Mouse (Mus musculus) liver, postnatal 0 days (tissue): Measurements from ENCODE around the gene Uhrf1bp1. TPM values are rescaled to one million over a fixed set of nuclear protein-coding genes. Genes with fewer than 3 reads are reported as not detected.
A peak's percentile ranks its signal among the peaks of the same experiment; 100 is the strongest.

Experiments
- ATAC-seq: fragments of 200-750 bp; cut with Nextera tagmentation; 2 replicates; pipeline ENCODE4 v1.8.0; 2017; ENCODE audit warnings: mild to moderate bottlenecking, moderate library complexity
- DNase-seq: peaks from one replicate; pipeline ENCODE4 v3.0.0-alpha.2; 2016
- H3K27ac ChIP-seq: fragments of 300-500 bp; sonication (generic); 2 replicates; pipeline ENCODE4 v1.5.1; 2014; ENCODE audit warnings: antibody characterized with exemption, moderate library complexity, mild to moderate bottlenecking, low read depth
- H3K27me3 ChIP-seq: fragments of 300-500 bp; sonication (generic); 2 replicates; pipeline ENCODE4 v1.6.1; 2014; ENCODE audit warnings: low read length, control low read depth, mixed read lengths; ENCODE audit not compliant: insufficient read depth
- H3K36me3 ChIP-seq: fragments of 300-500 bp; sonication (generic); replicated peaks from 2 replicates; pipeline ENCODE4 v1.6.1; 2014; ENCODE audit warnings: mild to moderate bottlenecking, control low read depth, low read length, moderate library complexity, mixed read lengths; ENCODE audit not compliant: insufficient read depth
- H3K4me1 ChIP-seq: fragments of 300-500 bp; sonication (generic); 2 replicates; pipeline ENCODE4 v1.6.1; 2014; ENCODE audit warnings: antibody characterized with exemption, mild to moderate bottlenecking, control low read depth; ENCODE audit not compliant: insufficient read depth
- H3K4me2 ChIP-seq: fragments of 300-500 bp; sonication (generic); 2 replicates; pipeline ENCODE4 v1.6.1; 2014; ENCODE audit warnings: low read depth, mild to moderate bottlenecking, low read length, moderate library complexity, mixed read lengths
- H3K4me3 ChIP-seq: fragments of 300-500 bp; sonication (generic); 2 replicates; pipeline ENCODE4 v1.5.1; 2014; ENCODE audit warnings: low read depth, low read length
- H3K9ac ChIP-seq: fragments of 300-500 bp; sonication (generic); replicated peaks from 2 replicates; pipeline ENCODE4 v1.6.1; 2014; ENCODE audit warnings: mild to moderate bottlenecking, moderate library complexity
- H3K9me3 ChIP-seq: fragments of 300-500 bp; sonication (generic); 2 replicates; pipeline ENCODE4 v1.6.1; 2016; ENCODE audit warnings: mild to moderate bottlenecking, control low read depth, low read length, mixed read lengths
- CTCF ChIP-seq: sonication (generic); IDR thresholded peaks from 2 replicates; pipeline ENCODE4 v1.5.1; 2016; ENCODE audit warnings: antibody characterized with exemption, low read depth
- EP300 ChIP-seq: IDR thresholded peaks from 2 replicates; pipeline ENCODE4 v1.6.1; 2016; ENCODE audit warnings: antibody characterized with exemption, low read depth, mild to moderate bottlenecking
- WGBS: fragments of 180-500 bp; shearing (Covaris S2); extraction: QIAGEN DNeasy Blood & Tissue Kit; methylation state at CpG from one replicate; pipeline ENCODE4 v1.1.7; 2014; ENCODE audit not compliant: insufficient replicate concordance; 5-methylcytosine and 5-hydroxymethylcytosine counted together
- polyA plus RNA-seq: library from polyadenylated mRNA; unstranded; fragments of >200 nt; fragmentation: Nextera tagmentation; extraction: Ambion mirVana; gene quantifications from 2 replicates; pipeline ENCODE4 v1.2.1, GENCODE M21; 2015

Gene Uhrf1bp1
- polyA plus RNA-seq, 1 experiment from 2014 or later: 2.2 TPM

GRCm38 (mm10) chr17:27859131-27859530 is 2.9 kb downstream of the Uhrf1bp1 start:
- WGBS: 44% methylated on average over 2 of the region's 2 CpGs
- Histone ChIP-seq H3K27me3 (no peaks in the 10 kb centered on the region), H3K4me2 (peak overlapping the region; percentile 97), H3K9me3 (no peaks in the 10 kb centered on the region), H3K4me1 (peaks cover 24% of the 10 kb centered on the region), H3K9ac (peak overlapping the region; percentile 41; the same call in 1 of the 2 replicates), H3K27ac (peak overlapping the region; percentile 90; the same call in 1 of the 2 replicates), H3K4me3 (no peak overlapping the region), H3K36me3 (no peaks in the 10 kb centered on the region; the same call in 1 of the 2 replicates)
- TF ChIP-seq EP300 (peak; percentile 79), CTCF (no peak)
- DNase-seq (no peak), ATAC-seq (no peak)

- Histone ChIP-seq H3K4me2 (no peak overlapping the region), H3K4me1 (peaks cover 7% of the 10 kb centered on the region; the same call in 1 of the 2 replicates), H3K9me3 (no peaks in the 10 kb centered on the region), H3K27ac (no peak overlapping the region), H3K36me3 (peaks cover 2% of the 10 kb centered on the region; the same call in 1 of the 2 replicates), H3K27me3 (no peaks in the 10 kb centered on the region), H3K9ac (no peak overlapping the region), H3K4me3 (no peak overlapping the region)
- ATAC-seq (peak; percentile 81), DNase-seq (no peak)
- TF ChIP-seq CTCF (peak; percentile 40), EP300 (no peak)
- WGBS: 68% methylated on average over 2 of the region's 2 CpGs
Measured at GRCm38 (mm10) chr17:27865461-27865860, 9.2 kb downstream of the Uhrf1bp1 start.

- Histone ChIP-seq H3K4me1 (peaks cover 7% of the 10 kb centered on the region; the same call in 1 of the 2 replicates), H3K4me3 (no peak overlapping the region), H3K27ac (no peak overlapping the region), H3K9ac (no peak overlapping the region), H3K9me3 (no peaks in the 10 kb centered on the region), H3K27me3 (no peaks in the 10 kb centered on the region), H3K4me2 (no peak overlapping the region), H3K36me3 (peaks cover 2% of the 10 kb centered on the region; the same call in 1 of the 2 replicates)
- DNase-seq: no peak
- 62% methylated on average over 4 of the region's 4 CpGs for WGBS
- TF ChIP-seq CTCF (no peak), EP300 (no peak)
- ATAC-seq: peak; percentile 38; the same call in 1 of the 2 replicates
Measured at GRCm38 (mm10) chr17:27866737-27867136, 10.5 kb downstream of the Uhrf1bp1 start.

- Histone ChIP-seq H3K4me3 (no peak overlapping the region), H3K9ac (no peak overlapping the region), H3K4me2 (no peak overlapping the region), H3K4me1 (peaks cover 9% of the 10 kb centered on the region), H3K27ac (no peak overlapping the region), H3K27me3 (no peaks in the 10 kb centered on the region), H3K9me3 (no peaks in the 10 kb centered on the region), H3K36me3 (peaks cover 2% of the 10 kb centered on the region; the same call in 1 of the 2 replicates)
- 88% methylated on average over 3 of the region's 3 CpGs for WGBS
- no peak for TF ChIP-seq EP300
- no peak for TF ChIP-seq CTCF
- ATAC-seq: no peak
- DNase-seq: no peak
Measured at GRCm38 (mm10) chr17:27871851-27872250, 15.6 kb downstream of the Uhrf1bp1 start.

GRCm38 (mm10) chr17:27873583-27873982 is 17.3 kb downstream of the Uhrf1bp1 start:
- Histone ChIP-seq H3K9me3 (no peaks in the 10 kb centered on the region), H3K36me3 (peaks cover 2% of the 10 kb centered on the region; the same call in 1 of the 2 replicates), H3K4me3 (no peak overlapping the region), H3K4me1 (peaks cover 9% of the 10 kb centered on the region), H3K9ac (no peak overlapping the region), H3K27me3 (no peaks in the 10 kb centered on the region), H3K27ac (no peak overlapping the region), H3K4me2 (no peak overlapping the region)
- TF ChIP-seq EP300 (no peak), CTCF (no peak)
- ATAC-seq (no peak), DNase-seq (no peak)
- WGBS: 64% methylated on average over 3 of the region's 3 CpGs

GRCm38 (mm10) chr17:27874510-27874909 is 18.3 kb downstream of the Uhrf1bp1 start:
- Histone ChIP-seq H3K36me3 (peaks cover 2% of the 10 kb centered on the region; the same call in 1 of the 2 replicates), H3K4me2 (no peak overlapping the region; the same call in 1 of the 2 replicates), H3K27ac (no peak overlapping the region), H3K4me3 (no peak overlapping the region), H3K27me3 (no peaks in the 10 kb centered on the region), H3K4me1 (peaks cover 9% of the 10 kb centered on the region), H3K9ac (no peak overlapping the region), H3K9me3 (no peaks in the 10 kb centered on the region)
- WGBS: 38% methylated on average over 5 of the region's 5 CpGs
- ATAC-seq (peak; percentile 80), DNase-seq (peak; percentile 36)
- peak; percentile 68 for TF ChIP-seq EP300
- TF ChIP-seq CTCF: no peak
